Mouse (Mus musculus) monocyte, adult 5-6 weeks (primary cell): ENCODE measurements around the gene Rims1. TPM values are rescaled to one million over a fixed set of nuclear protein-coding genes. Genes with fewer than 3 reads are reported as not detected.

Experiments used
- ATAC-seq: fragments of 153-309, 156-312 bp; replicated peaks from 2 replicates; pipeline ENCODE4 v1.8.0; 2017; ENCODE audit warnings: mild to moderate bottlenecking; ENCODE audit not compliant: low TSS enrichment, insufficient number of reproducible peaks, severe bottlenecking, poor library complexity, low FRiP score
- total RNA-seq: library from RNA; stranded (forward); fragments of 200-1000, 200-491, 200-594 nt; gene quantifications from 3 replicates; pipeline ENCODE4 v1.2.3, GENCODE M21; 2017

Gene Rims1
- total RNA-seq, 1 experiment from 2014 or later = not detected

DNA sequence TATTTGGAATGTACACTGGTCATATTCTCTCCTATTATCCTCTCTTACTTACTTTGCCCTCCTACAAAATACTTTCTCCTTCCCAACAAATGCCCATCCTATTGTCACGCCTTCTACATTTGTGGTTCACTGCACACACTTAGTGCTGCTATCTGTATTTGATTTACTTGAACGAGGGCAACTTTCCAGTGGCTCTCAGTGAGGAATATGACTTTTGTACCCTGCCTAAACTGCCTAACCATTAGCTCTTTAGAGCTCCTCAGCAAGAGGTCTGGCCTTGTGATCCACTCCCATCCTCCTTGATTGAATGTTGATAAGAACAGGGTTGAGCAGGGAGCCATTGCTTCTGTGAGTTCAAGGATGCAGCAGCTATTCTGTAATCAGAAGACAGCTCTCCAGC, 531.7 kb downstream of the Rims1 start:
- ATAC-seq = no peak

DNA sequence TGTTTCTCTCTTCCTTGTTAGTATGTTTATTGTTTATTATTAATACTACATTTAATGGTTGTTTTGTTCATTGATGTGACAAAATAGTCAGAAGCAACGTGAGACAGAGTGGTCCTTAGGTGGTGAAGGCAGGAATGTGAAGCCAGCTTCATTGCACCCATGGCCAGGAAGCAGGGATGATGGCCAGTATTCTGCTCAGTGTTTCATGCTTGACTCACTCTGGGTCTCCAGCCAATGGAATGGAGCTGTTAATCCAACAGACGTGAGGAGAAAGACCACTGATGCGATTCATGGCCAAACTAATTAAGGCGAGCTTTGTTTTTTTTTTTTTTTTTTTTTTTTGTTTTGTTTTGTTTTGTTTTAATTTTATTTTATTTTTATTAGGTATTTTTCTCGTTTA, 535.7 kb downstream of the Rims1 start:
- ATAC-seq = no peak

DNA sequence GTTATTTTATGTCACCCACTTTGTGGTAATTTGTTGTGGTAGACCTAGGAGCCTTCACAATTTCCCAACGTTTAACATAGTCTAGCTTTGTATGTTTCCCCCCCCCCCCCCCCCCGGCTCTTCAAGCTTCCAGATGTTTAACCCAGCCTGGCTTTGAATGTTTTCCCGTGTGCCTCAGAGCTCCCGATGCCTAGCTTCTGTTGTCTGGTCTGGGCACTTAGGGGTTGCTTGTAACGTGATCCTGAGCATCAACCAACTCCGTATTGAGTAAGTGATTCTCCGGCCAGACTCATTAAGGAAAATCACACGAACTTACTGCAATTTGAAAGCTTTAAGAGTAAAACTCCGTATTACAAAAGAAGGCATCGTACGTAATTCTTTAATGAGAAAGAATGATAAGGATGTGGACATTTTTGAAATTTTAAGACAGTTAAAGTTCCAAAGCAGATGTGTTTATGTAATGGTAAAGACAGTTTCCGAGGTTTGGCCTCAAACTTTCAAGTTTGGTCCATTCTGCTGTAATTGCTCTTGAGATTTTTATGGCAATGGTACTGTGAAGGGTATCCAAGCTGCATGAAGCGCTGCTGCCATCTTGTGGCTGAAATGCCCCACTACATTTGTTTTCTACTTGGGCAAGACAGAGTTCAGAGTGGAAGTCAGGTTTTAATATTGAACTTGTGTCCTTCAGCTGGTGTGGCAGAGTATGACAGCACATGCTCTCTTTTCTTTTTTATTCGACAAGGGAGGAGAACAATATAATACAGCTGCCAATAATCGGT, 537.0 kb downstream of the Rims1 start:
- ATAC-seq = no peak

DNA sequence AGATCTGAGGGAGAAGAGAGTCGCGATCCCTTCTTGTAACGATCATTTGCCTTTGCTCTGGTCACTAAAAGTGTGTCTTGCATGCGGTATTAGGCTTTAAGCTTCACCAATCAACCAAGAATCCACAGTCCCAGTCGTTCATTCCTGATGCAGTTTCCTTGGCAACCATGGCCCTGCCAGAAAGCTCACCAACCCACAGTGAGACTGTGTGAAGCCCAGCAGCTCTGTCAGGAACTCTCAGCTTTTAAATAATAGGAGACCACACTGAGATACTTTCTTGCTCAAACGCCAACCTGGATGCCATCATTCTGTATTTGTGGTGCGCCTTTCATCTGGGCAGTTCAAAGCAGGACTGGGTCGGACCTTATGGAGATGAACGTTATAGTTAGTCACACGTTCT, 539.3 kb downstream of the Rims1 start:
- ATAC-seq = no peak

DNA sequence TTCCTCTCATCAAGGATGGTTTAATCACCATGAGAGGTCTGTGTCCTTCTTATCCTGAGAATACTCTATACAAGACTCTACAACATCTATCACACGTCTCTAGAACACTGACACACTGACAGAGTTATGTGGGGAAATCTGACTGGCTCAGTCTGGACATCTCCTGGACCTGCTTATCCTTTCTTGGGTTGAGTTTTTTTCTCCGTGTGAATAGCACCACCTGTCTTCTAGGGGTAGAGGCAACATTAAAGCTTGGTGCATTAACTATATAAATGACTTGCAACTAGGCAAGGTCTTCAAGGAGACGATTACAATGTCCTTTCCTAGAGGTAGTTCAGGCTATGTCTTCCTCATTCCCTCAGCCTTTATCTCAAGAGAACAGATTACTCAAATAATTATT, 540.3 kb downstream of the Rims1 start:
- no peak for ATAC-seq

DNA sequence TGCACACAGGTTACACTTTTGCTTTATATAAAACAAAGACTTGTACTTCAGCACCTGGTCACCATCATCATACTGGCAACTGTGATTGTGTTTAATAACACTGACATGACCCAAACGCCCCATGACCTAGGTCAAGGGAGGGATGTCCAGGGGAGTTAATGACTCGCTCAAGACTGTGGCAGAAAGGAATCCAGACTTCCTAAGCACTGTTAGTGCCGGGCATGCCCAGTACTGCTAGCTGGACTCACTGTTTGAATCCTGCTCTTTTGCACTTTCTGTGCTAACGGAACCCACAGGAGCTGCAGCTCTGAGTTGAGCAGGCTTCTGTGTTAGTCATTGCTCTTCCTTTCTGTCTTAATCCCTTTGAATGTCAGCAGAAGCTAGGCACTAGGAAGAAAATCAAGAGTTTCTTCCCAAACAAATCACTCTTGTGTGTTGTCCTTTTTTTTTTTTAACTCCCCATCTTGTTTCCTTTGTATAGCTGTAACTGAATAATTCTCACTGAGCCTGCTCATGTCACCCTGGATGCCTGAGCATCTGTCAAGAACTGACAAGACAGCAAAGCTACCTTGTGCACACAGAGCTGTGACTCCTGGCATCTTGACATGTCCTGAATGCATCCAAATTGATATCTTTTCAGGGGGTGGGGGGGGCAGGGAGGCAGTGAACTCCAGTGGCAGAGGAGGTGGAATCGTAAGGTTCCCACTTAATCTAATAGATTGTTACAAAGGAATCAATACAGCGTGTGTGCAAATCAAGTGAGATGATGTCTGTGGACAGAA, 543.4 kb downstream of the Rims1 start:
- ATAC-seq = no peak

- ATAC-seq = no peak
Measured at GRCm38 (mm10) chr1:22261702-22262101, 544.1 kb downstream of the Rims1 start.

- no peak for ATAC-seq
Measured at GRCm38 (mm10) chr1:22260291-22260690, 545.5 kb downstream of the Rims1 start.

GRCm38 (mm10) chr1:22258356-22258755, 547.4 kb downstream of the Rims1 start:
- ATAC-seq = no peak

- no peak for ATAC-seq
Measured at GRCm38 (mm10) chr1:22254278-22254677, 551.5 kb downstream of the Rims1 start.

GRCm38 (mm10) chr1:22252873-22253272, 552.9 kb downstream of the Rims1 start:
- ATAC-seq = no peak

DNA sequence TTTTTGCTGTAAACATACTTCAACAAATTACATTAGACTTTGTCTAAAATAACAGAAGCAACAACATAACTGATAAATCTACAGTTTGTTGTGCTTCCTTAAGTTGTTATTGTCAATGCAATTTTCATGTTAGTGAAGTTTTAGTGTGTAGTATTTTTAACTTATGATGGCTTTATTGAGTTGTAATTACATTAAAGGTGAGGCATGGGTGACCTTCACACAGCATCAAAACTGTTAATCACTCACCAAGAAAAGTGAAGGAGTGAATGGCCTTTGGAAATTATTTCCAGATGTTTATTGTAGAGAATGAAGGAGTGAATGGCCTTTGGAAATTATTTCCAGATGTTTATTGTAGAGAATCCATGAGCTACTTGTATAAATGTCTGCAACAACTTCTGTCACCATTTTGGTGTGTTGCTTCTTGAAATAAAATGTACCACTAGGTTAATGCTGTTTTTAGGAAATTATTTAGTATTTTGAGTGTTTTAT, 556.9 kb downstream of the Rims1 start:
- no peak for ATAC-seq

DNA sequence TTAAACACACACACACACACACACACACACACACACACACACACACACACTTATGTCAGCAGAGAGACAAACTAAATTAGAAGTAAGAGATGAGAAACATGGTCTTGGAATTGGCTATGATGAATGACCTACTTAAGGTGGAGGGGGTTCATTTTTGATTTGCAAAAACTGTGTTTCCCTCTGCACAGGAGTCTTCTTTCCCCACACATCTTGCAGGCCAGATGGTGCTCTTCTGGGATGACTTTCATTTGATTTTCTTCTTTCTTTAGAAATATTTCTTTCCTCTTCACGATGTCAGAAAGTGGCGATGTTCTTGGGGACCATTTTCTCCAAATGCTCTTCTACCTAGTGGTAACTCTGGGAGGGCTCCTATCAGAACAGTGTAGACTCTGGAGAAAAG, 560.0 kb downstream of the Rims1 start:
- ATAC-seq = no peak
